Mouse (Mus musculus) hindbrain, postnatal 0 days (tissue): ENCODE results near the gene Arhgef25. TPM values are rescaled to one million over a fixed set of nuclear protein-coding genes. Genes with fewer than 3 reads are reported as not detected.
"Not testable (repeated sequence)": the region's sequence is repeated elsewhere in the genome, so short reads cannot be mapped to it uniquely, and the experiment has no call there.

Source experiments
- ATAC-seq: fragments of 200-750 bp; cut with Nextera tagmentation; 2 replicates; pipeline ENCODE4 v1.8.0; 2017; ENCODE audit warnings: mild to moderate bottlenecking, moderate TSS enrichment, moderate library complexity
- DNase-seq: peaks from one replicate; pipeline ENCODE4 v3.0.0-alpha.2; 2015; ENCODE audit warnings: low spot score
- H3K27ac ChIP-seq: fragments of 300-500 bp; sonication (generic); 2 replicates; pipeline ENCODE4 v1.5.1; 2014; ENCODE audit warnings: mild to moderate bottlenecking
- H3K27me3 ChIP-seq: fragments of 300-500 bp; sonication (generic); 2 replicates; pipeline ENCODE4 v1.6.1; 2014; ENCODE audit warnings: low read length, mixed read lengths; ENCODE audit not compliant: insufficient read depth
- H3K36me3 ChIP-seq: fragments of 300-500 bp; sonication (generic); 2 replicates; pipeline ENCODE4 v1.6.1; 2014; ENCODE audit warnings: low read length, mixed read lengths; ENCODE audit not compliant: insufficient read depth
- H3K4me1 ChIP-seq: fragments of 300-500 bp; sonication (generic); 2 replicates; pipeline ENCODE4 v1.6.1; 2014; ENCODE audit warnings: antibody characterized with exemption, low read length, mixed read lengths; ENCODE audit not compliant: insufficient read depth
- H3K4me2 ChIP-seq: fragments of 300-500 bp; sonication (generic); 2 replicates; pipeline ENCODE4 v1.6.1; 2014; ENCODE audit warnings: low read depth, mild to moderate bottlenecking, low read length, moderate library complexity, mixed read lengths
- H3K4me3 ChIP-seq: fragments of 300-500 bp; sonication (generic); 2 replicates; pipeline ENCODE4 v1.5.1; 2014; ENCODE audit warnings: low read length
- H3K9ac ChIP-seq: fragments of 300-500 bp; sonication (generic); replicated peaks from 2 replicates; pipeline ENCODE4 v1.6.1; 2014; ENCODE audit warnings: mild to moderate bottlenecking, low read length, moderate library complexity, mixed read lengths
- H3K9me3 ChIP-seq: fragments of 300-500 bp; sonication (generic); 2 replicates; pipeline ENCODE4 v1.6.1; 2016; ENCODE audit warnings: low read length, mixed read lengths
- CTCF ChIP-seq: IDR thresholded peaks from 2 replicates; pipeline ENCODE4 v1.5.1; 2016; ENCODE audit warnings: antibody characterized with exemption, control low read depth, low read depth
- WGBS: fragments of 180-500 bp; shearing (Covaris S2); extraction: QIAGEN DNeasy Blood & Tissue Kit; methylation state at CpG from one replicate; pipeline ENCODE4 v1.1.7; 2014; 5-methylcytosine and 5-hydroxymethylcytosine counted together
- polyA plus RNA-seq: library from polyadenylated mRNA; unstranded; fragments of >200 nt; fragmentation: Nextera tagmentation; extraction: Ambion mirVana; gene quantifications from 2 replicates; pipeline ENCODE4 v1.2.1, GENCODE M21; 2015
- total RNA-seq: library from RNA; depleted of rRNA; stranded (reverse); fragments of >200 nt; gene quantifications from 2 replicates; pipeline ENCODE4 v1.2.3, GENCODE M21; 2014

The Arhgef25 gene
- total and polyA plus RNA-seq, 2 experiments from 2014 or later = 20.3 to 61.0 TPM

- H3K9me3 ChIP-seq = no peaks in the 10 kb centered on the region
- H3K27ac ChIP-seq = no peak overlapping the region
- H3K4me2 ChIP-seq = no peak overlapping the region
- no peaks in the 10 kb centered on the region for H3K36me3 ChIP-seq
- ATAC-seq (no peak), DNase-seq (no peak)
- H3K9ac ChIP-seq = no peak overlapping the region
- no peaks in the 10 kb centered on the region for H3K4me1 ChIP-seq
- H3K4me3 ChIP-seq = no peak overlapping the region
- no peak for TF ChIP-seq CTCF
- H3K27me3 ChIP-seq = no peaks in the 10 kb centered on the region
- WGBS = 88% methylated on average over 1 of the region's 1 CpGs
Measured at GRCm38 (mm10) chr10:127156511-127156910, 33.4 kb downstream of the Arhgef25 start.

GRCm38 (mm10) chr10:127156089-127156488 lies 33.8 kb downstream of the Arhgef25 start:
- no peaks in the 10 kb centered on the region for H3K27me3 ChIP-seq
- H3K9me3 ChIP-seq = no peaks in the 10 kb centered on the region
- TF ChIP-seq CTCF = no peak
- no peaks in the 10 kb centered on the region for H3K4me1 ChIP-seq
- DNase-seq (no peak), ATAC-seq (no peak)
- H3K36me3 ChIP-seq = no peaks in the 10 kb centered on the region
- H3K27ac ChIP-seq = no peak overlapping the region
- no peak overlapping the region for H3K4me3 ChIP-seq
- WGBS = 98% methylated on average over 1 of the region's 1 CpGs
- H3K9ac ChIP-seq = no peak overlapping the region
- no peak overlapping the region for H3K4me2 ChIP-seq

- no peak for TF ChIP-seq CTCF
- 87% methylated on average over 5 of the region's 5 CpGs for WGBS
- Histone ChIP-seq H3K4me1 (no peaks in the 10 kb centered on the region), H3K9ac (no peak overlapping the region), H3K4me3 (no peak overlapping the region), H3K27ac (no peak overlapping the region), H3K9me3 (no peaks in the 10 kb centered on the region), H3K36me3 (no peaks in the 10 kb centered on the region), H3K27me3 (no peaks in the 10 kb centered on the region), H3K4me2 (no peak overlapping the region)
- DNase-seq (no peak), ATAC-seq (no peak)
Measured at GRCm38 (mm10) chr10:127154652-127155051, 35.2 kb downstream of the Arhgef25 start.

GRCm38 (mm10) chr10:127154241-127154640 lies 35.6 kb downstream of the Arhgef25 start:
- no peaks in the 10 kb centered on the region for H3K27me3 ChIP-seq
- H3K4me3 ChIP-seq = no peak overlapping the region
- no peak overlapping the region for H3K9ac ChIP-seq
- DNase-seq (no peak), ATAC-seq (no peak)
- no peak overlapping the region for H3K27ac ChIP-seq
- no peak for TF ChIP-seq CTCF
- H3K4me2 ChIP-seq = no peak overlapping the region
- H3K4me1 ChIP-seq = no peaks in the 10 kb centered on the region
- H3K36me3 ChIP-seq = no peaks in the 10 kb centered on the region
- WGBS = 94% methylated on average over 2 of the region's 2 CpGs
- H3K9me3 ChIP-seq = no peaks in the 10 kb centered on the region

- H3K9me3 ChIP-seq = no peaks in the 10 kb centered on the region
- WGBS = 92% methylated on average over 7 of the region's 7 CpGs
- no peak overlapping the region for H3K27ac ChIP-seq
- H3K4me2 ChIP-seq = no peak overlapping the region
- no peak for TF ChIP-seq CTCF
- H3K27me3 ChIP-seq = no peaks in the 10 kb centered on the region
- no peak overlapping the region for H3K9ac ChIP-seq
- no peaks in the 10 kb centered on the region for H3K36me3 ChIP-seq
- H3K4me1 ChIP-seq = no peaks in the 10 kb centered on the region
- H3K4me3 ChIP-seq = no peak overlapping the region
- ATAC-seq (no peak), DNase-seq (no peak)
Measured at GRCm38 (mm10) chr10:127153323-127153722, 36.6 kb downstream of the Arhgef25 start.

- not testable (repeated sequence) for ATAC-seq, H3K4me2 ChIP-seq, H3K27ac ChIP-seq, H3K9ac ChIP-seq, H3K36me3 ChIP-seq, H3K9me3 ChIP-seq, H3K27me3 ChIP-seq, DNase-seq, H3K4me3 ChIP-seq, H3K4me1 ChIP-seq
- WGBS = 86% methylated on average over 10 of the region's 10 CpGs
Measured at GRCm38 (mm10) chr10:127152556-127152955, 37.3 kb downstream of the Arhgef25 start.

- WGBS = 95% methylated on average over 3 of the region's 3 CpGs
- H3K27me3 ChIP-seq, ATAC-seq: not testable (repeated sequence)
Measured at GRCm38 (mm10) chr10:127151233-127151632, 38.6 kb downstream of the Arhgef25 start.

More at GRCm38 (mm10) chr10:127151233-127151632, 38.6 kb downstream of the Arhgef25 start:
- not testable (repeated sequence) for H3K36me3 ChIP-seq, H3K4me2 ChIP-seq, H3K9me3 ChIP-seq, H3K4me3 ChIP-seq, DNase-seq, H3K9ac ChIP-seq, H3K27ac ChIP-seq, H3K4me1 ChIP-seq
